Mouse (Mus musculus) mouse trophoblast stem cell (cell line): ENCODE measurements around the gene Lhx4.

Experiments used
- in situ Hi-C, 2 experiments: fragments of 300-500 bp; cut with MseI, MboI; formaldehyde crosslinking; loops; 2 replicates in 1 of 2; 3 replicates in 1 of 2; pipeline ENCODE4 v1.15.1; 2025

Lhx4 gene

DNA sequence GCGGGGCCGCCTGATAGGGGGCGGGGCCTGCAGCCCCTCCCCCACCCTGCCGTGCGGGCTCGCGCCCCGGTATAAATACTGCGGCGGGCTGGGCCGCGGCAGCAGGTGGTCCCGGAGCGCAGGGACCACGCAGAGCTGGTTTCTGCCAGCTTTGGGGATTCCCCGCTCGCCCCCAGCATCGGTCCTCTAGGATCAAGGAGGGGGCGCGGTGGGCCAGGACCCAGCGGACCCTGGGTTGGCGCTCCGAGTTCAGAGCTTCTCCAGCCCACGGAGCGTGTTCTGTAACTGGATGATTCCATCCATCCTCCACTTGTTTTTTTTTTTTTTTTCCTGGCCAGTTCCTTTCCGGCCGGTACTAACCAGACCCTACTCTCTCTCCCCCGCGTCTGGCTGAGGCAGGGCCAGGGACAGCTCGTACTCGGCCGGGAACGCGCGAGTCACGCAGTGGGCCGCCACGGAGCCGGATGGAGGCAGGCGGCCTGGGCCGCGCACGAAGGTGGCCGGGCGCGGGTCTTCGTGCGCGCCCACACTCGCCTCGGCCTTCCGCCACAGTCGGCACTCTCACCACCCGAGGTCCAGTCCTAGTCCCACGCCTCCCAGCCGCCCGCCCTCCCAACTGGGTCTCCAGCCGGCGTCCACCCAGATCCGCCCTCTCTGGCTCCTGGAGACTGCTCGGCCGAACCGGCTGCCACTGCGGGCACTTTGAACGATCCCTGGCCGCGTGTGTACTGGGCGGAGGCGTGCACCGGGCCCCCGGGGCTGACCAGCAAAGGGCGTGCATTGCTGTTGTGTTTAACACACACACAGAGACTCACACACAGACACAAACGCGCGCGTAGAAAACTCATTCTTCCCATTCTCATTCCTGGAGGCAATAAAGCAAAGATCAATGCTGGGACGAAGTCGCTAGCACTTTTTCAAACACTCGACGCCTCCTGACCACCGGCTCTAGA lies 8.8 kb downstream of the Lhx4 start:
- in situ Hi-C loops = no loop called here

DNA sequence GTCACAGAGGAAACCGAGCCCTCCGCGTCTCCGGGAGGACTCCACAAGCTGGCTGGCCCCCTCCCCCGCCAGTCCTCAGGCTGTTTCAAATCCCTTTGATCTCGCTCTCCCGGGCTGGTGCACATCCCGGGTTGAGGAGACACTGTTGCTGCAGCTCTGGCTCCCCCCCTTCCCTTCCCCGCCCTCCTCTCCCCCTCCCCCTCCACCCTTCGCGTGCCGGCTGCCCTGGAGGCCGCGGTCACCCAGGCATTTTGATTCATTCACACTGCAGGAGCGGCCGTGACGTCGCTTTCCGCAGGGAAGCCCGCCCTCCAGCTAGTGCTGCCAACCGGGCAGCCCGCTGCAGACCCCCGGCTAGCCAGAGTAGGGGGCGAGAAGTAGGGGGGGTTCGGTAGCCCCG lies 9.5 kb downstream of the Lhx4 start:
- in situ Hi-C loops = no loop called here

DNA sequence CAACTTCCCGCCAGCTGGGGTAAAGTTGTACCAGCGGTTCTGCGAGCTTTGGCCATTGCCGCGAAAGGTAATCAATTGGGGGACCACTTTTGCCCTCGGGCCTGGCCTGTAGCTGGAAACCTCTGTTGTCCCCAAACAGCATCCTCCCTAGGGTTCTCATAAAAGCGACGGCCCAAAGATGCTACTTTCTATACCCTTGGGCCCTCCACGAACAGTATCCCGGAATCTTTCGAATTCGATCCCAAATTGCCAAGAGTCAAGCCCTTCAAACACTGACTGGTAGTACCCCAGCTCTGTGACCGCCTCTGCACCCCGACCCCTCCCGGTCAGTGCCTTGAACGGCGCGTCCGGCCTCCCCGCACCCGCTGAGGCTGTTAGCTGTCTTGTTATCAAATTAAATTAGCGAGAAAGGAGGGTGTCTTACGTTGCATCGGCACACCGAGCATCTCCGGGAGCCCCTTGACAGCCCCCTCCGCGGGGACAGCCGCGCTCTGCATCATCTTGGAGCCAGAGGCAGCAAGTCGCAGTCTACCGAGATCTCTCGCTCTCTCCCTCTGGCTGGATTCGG lies 10.0 kb downstream of the Lhx4 start:
- in situ Hi-C loops = no loop called here

DNA sequence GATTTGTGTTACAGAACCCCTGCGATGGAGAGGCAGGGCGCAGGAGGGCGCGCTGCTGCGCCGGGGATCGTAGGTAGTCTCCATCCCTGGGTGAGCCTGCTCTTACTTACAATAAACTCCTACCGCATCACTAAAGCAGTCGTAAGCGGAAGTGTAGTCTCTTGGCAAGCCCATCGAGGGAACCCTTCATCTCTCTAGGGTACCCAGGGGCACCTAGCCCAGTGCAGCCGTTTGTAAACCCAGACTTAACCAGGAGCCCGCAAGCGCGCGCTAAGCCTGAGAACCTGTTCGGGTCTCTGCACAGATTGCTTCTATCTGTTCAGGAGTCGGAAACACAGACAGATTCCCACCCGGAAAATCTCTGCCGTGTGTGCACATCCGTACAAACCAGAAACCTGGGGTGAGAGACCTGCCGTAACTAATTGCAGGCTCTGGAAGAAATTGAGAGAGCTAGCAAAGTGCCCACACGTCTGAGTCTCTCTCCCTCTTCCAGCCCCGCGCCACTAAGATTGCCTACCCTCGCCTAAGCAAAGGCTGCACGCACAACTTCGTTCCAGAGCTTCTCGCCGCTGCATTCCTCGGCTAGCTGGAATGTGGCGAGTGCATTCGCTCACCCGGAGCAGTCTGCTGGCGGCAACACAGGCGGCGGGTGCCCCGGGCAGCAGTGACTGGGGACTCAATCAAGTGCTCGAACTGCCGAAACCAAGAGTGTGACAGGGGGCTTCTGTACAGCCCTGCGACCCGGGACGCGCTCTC lies 10.7 kb downstream of the Lhx4 start:
- in situ Hi-C loops = no loop called here

DNA sequence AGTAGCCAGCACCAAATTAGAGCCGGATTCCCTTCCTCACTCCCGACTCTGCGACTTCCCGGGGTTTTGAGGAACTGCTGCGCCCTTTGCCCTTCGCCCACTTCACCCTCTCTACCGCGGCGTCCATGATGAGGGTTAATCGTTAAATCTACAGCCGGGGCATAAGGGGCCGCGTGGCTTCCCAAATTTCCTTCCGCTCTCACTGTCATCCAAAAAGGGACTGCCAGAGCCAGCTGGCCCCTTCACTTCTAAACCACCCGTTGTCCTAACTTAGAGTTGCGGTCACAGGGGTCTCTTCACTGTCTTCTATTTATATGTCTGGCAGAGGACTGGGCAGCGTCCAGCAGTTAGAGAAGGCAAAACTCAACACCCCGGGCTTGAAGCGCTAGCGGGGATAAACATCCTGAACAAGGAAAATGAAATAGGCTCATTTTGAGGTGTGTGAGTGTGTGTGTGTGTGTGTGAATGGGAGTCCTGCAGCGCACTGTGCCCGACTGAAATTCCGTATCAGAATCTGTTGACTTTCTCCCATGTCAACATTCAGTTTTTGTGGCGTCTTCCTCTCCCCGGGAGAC lies 13.6 kb downstream of the Lhx4 start:
- in situ Hi-C loops = no loop called here

DNA sequence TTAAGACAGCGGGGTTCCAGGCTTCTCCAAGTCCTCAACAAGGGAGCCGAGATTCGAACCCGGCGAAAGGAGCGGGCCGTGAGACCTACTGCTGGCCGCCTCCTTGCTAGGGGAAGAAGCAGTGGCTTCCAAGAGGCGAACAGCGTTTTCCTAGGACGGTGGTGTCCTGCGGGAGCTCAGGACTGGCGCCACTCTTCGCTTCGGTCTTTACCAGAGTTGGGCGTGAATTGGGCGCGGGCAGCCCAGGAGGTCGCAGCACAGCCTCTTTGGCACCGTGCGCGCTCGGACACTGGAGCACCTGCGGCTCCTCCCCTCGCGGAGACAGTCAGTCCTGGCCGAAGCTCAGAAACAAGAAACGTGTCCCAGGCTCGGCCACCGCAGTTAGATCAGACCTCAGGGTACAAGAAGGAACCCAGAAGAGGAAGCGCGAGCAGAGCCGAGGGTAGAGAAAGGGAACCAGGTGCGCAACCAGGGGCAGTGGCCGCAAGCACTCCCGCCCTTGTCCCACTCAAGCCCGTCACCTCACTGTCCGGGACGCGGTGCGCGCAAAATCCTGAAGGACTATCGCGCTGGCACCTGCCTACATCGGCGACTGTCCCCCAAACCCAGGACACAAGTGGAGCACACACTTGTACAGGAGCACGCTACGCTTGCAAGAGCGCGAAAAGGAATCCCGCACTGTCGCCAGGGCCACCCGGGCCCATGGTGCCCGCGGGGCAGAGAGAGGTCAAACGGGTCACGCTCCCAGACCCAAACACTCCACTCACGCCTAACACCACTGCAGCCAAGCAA lies 14.3 kb downstream of the Lhx4 start:
- in situ Hi-C loops = no loop called here

DNA sequence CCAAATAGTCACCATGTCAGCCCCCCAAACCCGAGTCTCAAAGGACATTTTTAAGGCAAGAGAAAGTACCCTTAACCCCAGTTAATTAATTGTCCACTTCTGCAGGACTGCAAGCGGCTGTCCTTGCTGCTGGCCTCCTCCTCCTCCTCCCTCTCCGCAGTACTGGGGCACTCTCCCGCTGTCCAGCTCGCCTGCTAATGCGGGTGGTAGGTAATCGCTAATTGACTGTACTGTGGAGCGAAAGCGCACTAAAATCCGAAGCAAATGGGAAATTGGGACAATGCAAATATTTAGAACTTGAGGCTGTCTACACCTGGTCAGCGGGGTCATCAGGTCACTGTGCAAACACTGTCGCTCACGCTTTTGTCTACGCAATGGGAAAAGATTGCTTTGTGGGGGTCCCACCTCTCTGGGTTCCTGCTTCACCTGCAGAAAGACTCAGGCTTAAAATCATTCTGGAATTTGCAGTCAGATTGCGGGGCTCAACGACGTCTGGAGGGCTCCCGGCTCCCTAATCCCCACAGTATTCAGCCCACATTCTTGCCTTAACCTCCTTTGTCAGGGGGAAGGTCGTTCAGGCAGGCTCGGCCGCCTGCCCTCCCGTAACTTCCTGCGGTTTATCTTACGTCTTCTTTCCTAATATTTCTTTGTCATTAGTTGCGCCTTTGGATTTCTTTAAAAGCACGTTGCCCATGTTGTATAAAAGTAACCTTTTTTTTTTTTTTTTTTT lies 15.2 kb downstream of the Lhx4 start:
- in situ Hi-C loops = no loop called here

DNA sequence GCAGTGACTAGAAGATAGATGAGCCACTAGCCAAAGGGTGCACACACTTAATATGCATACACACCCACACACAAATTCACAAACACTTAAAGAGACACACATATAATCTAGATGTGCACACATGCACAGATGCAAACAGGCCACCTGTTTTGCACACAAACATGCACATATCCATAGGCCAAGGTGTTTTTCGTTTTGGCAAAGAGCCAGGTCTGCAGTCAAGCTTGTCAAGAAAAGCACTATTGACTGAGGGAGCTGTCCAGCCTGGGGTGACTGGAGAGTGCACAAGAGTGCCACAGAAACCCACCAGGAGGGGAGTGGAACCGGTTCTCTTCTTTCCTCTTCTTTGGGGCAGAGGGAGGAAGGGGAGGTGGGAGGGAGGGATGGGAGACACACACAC lies 20.3 kb downstream of the Lhx4 start:
- in situ Hi-C loops = no loop called here

DNA sequence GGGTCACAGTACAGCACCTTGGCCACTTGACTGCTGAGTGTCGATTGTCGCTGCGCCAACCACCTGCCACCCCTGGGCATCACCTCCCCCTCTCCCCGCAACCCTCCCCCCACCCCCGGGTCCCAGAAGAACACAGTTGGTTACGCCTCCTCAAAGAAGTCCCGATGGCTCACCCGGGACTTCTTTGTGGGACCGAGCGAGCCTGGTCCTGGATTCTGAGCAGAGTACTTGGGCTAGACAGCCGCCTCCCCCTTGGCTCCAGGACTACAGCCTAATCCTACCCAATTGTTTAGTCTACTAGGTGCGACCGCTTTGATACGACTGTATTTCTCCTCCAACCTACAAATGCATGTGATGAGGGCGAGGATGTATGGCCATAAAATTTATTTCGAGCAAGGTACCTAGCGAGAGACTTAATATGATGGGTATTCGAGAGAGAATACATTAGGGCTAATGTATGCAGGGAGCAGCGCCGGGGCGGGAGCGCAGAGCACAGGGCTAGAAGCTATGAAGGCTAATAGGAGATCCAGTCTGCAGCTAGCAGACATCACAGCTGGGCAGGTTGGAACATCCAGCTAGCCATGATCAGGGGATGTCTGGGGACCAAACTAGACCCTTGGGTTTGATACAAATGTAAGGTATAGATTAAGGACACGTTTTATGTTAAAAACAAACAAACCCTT lies 22.2 kb downstream of the Lhx4 start:
- in situ Hi-C loops = no loop called here

DNA sequence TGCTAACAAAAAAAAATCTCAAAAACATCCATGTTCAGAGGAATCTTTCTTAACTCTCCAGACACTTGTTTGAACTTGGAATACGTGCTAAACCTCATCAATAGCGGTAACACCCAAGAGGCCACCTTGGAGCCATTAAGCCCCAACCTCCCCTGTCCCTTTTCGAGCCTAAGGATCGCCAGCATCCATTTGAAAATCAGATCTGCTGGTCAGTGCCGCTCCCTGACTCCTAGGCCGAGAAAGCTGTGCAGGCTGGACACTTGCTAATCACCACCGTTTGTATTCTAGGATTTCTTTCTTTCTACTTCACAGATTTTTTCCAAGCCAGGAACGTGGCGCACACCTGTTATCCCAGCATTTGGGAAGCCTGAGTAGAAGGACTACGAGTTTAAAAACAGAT lies 23.7 kb downstream of the Lhx4 start:
- in situ Hi-C loops = no loop called here

DNA sequence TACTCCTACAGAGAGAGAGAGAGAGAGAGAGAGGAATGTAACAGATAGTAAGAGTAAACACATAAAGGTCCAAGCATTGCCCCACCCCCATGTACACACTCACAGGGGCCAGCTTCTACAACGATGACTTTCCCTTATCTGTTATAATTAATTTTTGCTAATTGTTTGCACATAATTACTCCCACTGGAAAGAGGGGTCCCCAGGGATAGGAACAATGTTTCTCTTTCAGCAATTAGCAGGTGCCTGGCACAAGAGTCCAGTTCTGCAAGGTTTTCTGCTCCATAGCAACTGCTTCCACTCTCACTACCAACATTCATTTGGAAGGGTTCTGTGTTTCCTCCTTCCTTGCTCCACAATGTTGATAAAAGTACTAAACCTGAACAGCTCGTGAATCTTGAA lies 25.6 kb downstream of the Lhx4 start:
- in situ Hi-C loops = no loop called here

DNA sequence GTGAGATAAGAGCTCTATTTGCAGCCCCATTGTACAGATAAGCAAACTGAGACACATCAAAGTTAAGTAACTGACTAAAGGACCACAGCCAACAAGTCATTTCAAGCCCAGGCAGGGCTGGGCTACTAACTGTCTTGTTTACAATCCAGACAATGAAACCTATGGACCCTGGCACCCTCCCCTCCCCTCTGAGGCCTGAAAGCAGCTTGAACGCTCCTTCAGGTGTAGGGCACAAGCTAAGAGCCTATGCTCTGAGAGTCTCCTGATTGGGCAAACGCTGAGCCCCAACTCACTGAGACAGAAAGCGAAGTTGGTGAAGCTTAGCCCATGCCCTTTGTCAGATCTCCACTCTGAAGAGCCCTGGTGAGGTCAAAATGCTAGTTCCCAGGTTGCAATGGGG lies 27.2 kb downstream of the Lhx4 start:
- in situ Hi-C loops = no loop called here

DNA sequence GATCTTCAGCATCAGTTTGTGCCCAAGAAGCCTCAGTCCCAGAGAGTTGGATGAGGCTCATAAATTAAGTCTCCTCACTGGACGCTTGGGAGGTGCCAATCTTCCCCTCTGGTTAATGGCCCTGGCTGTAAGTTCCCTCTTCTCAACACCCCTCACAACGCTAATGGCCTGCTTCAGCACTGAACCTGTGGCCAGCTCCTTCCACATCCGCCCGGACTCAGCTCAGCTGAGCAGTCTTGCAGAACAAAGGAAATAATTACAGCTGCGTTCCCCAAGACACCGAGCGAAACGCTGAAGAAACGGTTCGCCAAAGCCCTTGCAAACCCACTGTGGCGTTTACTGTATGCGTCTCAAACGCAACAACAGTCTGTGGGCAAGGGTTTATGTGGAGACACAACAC lies 29.3 kb downstream of the Lhx4 start:
- in situ Hi-C loops = no loop called here

DNA sequence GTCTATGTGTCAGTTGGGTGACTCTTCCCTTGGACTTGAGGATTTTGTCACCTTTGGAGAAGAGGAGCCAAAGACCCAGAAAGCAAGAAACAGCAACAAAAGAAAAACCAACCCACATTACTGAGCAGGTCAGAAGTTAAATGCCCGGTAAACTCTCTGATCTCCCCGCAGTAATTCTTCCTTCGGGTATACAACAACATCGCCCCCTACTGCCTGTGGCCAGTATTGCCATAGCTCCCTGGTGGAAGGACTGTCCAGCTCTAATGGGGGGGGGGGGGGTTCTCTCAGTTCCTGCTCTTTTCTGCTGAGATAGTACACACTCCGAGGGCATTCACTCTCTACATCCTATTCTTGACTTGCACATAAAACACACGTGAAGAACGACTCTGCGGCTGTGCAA lies 30.0 kb downstream of the Lhx4 start:
- in situ Hi-C loops = no loop called here

DNA sequence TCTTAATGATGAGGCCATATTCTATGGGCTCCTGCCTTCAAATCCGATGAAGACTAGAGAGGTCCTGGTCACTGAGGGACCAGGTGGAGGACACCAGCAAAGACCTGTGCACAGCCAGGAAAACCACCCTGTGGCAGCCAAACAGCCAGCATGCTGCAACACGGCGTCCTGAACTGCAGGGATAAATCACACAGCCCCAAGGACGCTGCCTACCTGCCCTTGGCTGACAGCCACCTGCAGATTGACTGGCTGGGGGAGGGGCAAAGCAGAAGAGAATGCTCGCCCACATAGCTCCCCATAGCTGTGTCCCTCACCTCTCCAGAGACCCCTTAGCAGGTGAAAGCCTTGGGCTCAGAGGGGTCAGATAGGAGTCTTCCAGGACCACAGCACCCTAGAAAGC lies 31.5 kb downstream of the Lhx4 start:
- in situ Hi-C loops = no loop called here

DNA sequence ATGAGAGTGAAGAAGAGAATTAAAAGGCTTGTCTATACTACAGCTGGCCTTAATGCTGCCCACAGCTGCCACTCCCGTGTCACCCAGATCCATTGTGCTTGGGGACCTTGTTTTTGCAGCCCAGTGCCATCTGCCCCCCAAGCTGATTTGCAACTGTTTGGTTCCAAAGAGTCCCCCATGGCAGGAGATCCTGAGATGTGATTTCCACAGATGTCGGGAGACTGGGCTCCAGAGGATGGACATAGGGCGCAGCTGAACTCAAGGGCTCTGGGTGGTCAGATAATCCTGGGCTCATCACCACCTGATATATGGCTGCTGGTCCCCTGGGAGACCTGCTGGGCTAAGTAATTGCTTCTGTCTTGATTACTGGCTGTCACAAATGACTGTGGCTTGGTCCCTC lies 32.6 kb downstream of the Lhx4 start:
- in situ Hi-C loops = no loop called here

DNA sequence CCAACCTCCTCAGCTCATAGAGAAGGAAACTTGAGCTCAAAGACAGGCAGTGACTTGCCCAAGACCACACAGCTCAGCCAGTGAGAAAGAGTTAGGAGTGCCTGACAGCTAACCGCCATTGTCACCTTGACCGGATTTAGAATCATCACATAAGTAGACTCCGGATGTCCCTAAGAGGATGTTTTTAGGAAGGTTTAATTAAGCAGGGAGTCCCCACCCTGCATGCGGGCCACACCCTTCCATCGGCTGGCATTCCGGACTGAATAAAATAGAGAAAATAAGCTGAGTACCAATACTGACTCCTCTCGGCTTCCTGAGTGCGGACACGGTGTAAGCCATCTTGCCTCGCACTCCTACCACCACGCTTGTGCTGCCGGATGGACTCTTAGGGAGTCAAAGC lies 34.2 kb downstream of the Lhx4 start:
- in situ Hi-C loops = no loop called here

DNA sequence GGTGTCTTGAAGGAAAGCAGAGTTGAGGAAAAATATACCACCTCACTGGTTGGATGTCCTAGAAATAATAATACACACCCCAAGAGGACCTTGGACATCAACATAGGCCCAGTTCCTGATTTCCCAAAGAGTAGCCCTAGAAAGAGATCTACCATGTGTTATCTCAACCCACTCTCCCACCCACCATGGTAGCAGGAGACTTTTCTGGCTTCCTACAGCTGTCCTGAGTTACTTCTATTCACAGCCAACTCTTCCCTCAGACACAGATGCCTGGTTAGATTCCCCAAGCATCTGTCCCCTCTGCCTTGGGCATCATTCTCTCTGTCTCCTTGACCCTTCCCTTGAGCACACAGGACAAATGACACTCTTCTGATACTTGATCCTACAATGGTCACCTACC lies 36.1 kb downstream of the Lhx4 start:
- in situ Hi-C loops = no loop called here

DNA sequence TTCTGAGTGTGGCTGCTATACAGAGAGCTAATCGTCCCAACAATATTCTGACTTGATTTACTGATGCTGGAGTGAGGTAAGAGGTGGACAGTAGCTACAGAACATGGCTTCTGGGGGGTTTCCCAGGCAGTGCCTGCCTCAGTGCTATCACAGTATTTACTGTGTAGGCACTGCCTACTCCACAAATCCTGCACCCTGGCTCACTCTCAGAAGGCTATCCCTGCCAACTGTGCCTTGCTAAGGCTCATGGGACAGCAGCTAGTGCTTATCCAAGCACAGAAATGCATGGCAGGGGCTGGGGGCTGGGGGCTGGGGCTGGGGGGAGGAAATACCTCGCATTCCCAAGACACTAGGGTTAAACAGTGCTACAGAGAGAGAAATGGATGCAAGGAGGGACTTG lies 38.2 kb downstream of the Lhx4 start:
- in situ Hi-C loops = no loop called here

DNA sequence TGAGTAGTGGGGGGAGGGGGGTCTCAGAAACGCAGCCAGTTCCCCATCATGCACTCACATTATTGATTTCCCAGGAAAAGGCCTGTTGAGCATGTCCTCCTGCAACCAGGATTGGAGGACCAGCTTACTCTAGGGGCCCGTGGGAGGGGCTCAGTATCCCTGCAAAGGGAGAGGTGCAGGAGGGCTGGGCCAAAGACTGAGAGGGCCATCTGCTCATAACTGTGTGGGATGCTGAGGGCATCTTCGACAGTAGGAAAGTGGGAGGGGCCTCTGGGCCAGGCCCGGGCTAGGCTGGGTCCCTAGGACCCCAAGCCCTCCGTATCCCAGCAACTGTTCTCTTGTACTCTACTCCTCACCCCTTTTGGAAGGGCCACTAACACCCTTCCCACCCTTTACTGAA lies 47.3 kb downstream of the Lhx4 start:
- in situ Hi-C loops = no loop called here
